Mouse (Mus musculus) large intestine, adult 2 months (tissue): ENCODE results near the gene Hs3st5. TPM values are rescaled to one million over a fixed set of nuclear protein-coding genes. Genes with fewer than 3 reads are reported as not detected.
"Not testable (repeated sequence)": the region's sequence is repeated elsewhere in the genome, so short reads cannot be mapped to it uniquely, and the experiment has no call there.

Source experiments
- DNase-seq: peaks from one replicate; pipeline ENCODE4 v3.0.0-alpha.2; 2012; ENCODE audit warnings: low read depth, low spot score
- WGBS: fragments of 180-500 bp; shearing (Covaris S2); methylation state at CpG from one replicate; pipeline ENCODE4 v1.1.7; 2018; 5-methylcytosine and 5-hydroxymethylcytosine counted together
- polyA plus RNA-seq: library from polyadenylated mRNA; depleted of rRNA; stranded (reverse); fragments of >200 nt; gene quantifications from 2 replicates; pipeline ENCODE4 v1.2.3, GENCODE M21; 2012; rRNA removed

Hs3st5 gene
- 0.05 and 0.25 TPM in 2 replicates for polyA plus RNA-seq

- no peak for DNase-seq
- 2% methylated on average over 71 of the region's 71 CpGs for WGBS
Observed at GRCm38 (mm10) chr10:36506727-36507555, at the start of gene Hs3st5. Gene Hs3st5, plus strand, starts transcription at chr10:36506814.

- WGBS, result 84% methylated on average over 3 of the region's 3 CpGs
- no peak for DNase-seq
Observed at GRCm38 (mm10) chr10:36468664-36469063, 38.0 kb upstream of the Hs3st5 start.

- 60% methylated on average over 3 of the region's 3 CpGs for WGBS
- DNase-seq, result no peak
Observed at GRCm38 (mm10) chr10:36471135-36471534, 35.5 kb upstream of the Hs3st5 start.

GRCm38 (mm10) chr10:36474834-36475233, 31.8 kb upstream of the Hs3st5 start:
- DNase-seq, result no peak
- WGBS, result 40% methylated on average over 3 of the region's 3 CpGs

- WGBS, result 77% methylated on average over 4 of the region's 4 CpGs
- DNase-seq, result no peak
Observed at GRCm38 (mm10) chr10:36477543-36477942, 29.1 kb upstream of the Hs3st5 start.

GRCm38 (mm10) chr10:36483362-36483761, 23.3 kb upstream of the Hs3st5 start:
- 50% methylated on average over 2 of the region's 2 CpGs for WGBS

GRCm38 (mm10) chr10:36484011-36484410, 22.6 kb upstream of the Hs3st5 start:
- WGBS, result 66% methylated on average over 3 of the region's 3 CpGs
- DNase-seq, result no peak

More at GRCm38 (mm10) chr10:36483362-36483761, 23.3 kb upstream of the Hs3st5 start:
- no peak for DNase-seq

GRCm38 (mm10) chr10:36484728-36485300, 21.8 kb upstream of the Hs3st5 start:
- 79% methylated on average over 1 of the region's 1 CpGs for WGBS
- DNase-seq, result no peak

- 76% methylated on average over 1 of the region's 1 CpGs for WGBS
- no peak for DNase-seq
Observed at GRCm38 (mm10) chr10:36493566-36493965, 13.0 kb upstream of the Hs3st5 start.

GRCm38 (mm10) chr10:36499713-36500112, 6.9 kb upstream of the Hs3st5 start:
- WGBS, result 67% methylated on average over 1 of the region's 1 CpGs

GRCm38 (mm10) chr10:36506033-36506726, 434 bp upstream of the Hs3st5 start:
- no peak for DNase-seq
- WGBS, result 14% methylated on average over 13 of the region's 13 CpGs

More at GRCm38 (mm10) chr10:36499713-36500112, 6.9 kb upstream of the Hs3st5 start:
- no peak for DNase-seq

GRCm38 (mm10) chr10:36507556-36507870, 899 bp downstream of the Hs3st5 start:
- no peak for DNase-seq
- WGBS, result under 1% methylated on average over 15 of the region's 15 CpGs

GRCm38 (mm10) chr10:36507991-36508546, 1.5 kb downstream of the Hs3st5 start:
- 2% methylated on average over 18 of the region's 18 CpGs for WGBS
- no peak for DNase-seq

- WGBS, result 47% methylated on average over 4 of the region's 4 CpGs
Observed at GRCm38 (mm10) chr10:36509477-36509876, 2.9 kb downstream of the Hs3st5 start.

GRCm38 (mm10) chr10:36523881-36524280, 17.3 kb downstream of the Hs3st5 start:
- DNase-seq, result no peak

More at GRCm38 (mm10) chr10:36509477-36509876, 2.9 kb downstream of the Hs3st5 start:
- no peak for DNase-seq

GRCm38 (mm10) chr10:36533633-36534335, 27.2 kb downstream of the Hs3st5 start:
- 84% methylated on average over 4 of the region's 4 CpGs for WGBS
- DNase-seq, result no peak

GRCm38 (mm10) chr10:36546622-36547021, 40.0 kb downstream of the Hs3st5 start:
- 26% methylated on average over 2 of the region's 2 CpGs for WGBS
- DNase-seq, result no peak

GRCm38 (mm10) chr10:36547713-36548112, 41.1 kb downstream of the Hs3st5 start:
- not testable (repeated sequence) for DNase-seq
- 84% methylated on average over 1 of the region's 1 CpGs for WGBS

GRCm38 (mm10) chr10:36554057-36554456, 47.4 kb downstream of the Hs3st5 start:
- 65% methylated on average over 4 of the region's 4 CpGs for WGBS
- no peak for DNase-seq
